Mouse (Mus musculus): ENCODE data around the gene Flad1.
A peak's percentile ranks its signal among the peaks of the same experiment; 100 is the strongest.

DNA sequence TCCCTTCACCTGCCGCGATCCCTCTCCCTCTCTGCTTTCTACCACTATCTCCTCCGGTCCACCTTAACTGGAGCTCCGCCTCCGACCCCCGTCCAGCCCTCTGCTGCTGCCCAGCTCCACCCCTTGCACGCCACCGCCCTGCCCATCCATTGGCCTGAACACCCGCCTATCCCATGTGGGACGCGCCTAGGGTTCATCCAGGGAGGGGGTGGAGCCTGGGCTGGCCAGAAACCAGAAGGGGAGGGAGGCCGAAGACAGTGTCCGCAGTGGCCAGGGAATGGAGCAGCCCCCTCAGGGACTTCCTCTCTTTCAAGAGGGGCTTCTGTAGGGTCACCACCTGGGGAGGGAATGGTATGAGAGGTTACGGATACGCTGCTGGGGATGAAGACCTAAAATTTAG is 18.1 kb downstream of the Flad1 start:
- TF ChIP-seq CTCF (IDR thresholded peaks at IDR 0.05; ENCODE audit: control insufficient read depth, insufficient read depth, low read length): no peak
- TF ChIP-seq POLR2A (IDR thresholded peaks at IDR 0.05; ENCODE audit: borderline replicate concordance, control insufficient read depth, low read depth, low read length): peak; percentile 67
